Mouse (Mus musculus) liver, embryonic 11.5 days (tissue): ENCODE data around the gene Cox7a2l. TPM values are rescaled to one million over a fixed set of nuclear protein-coding genes. Genes with fewer than 3 reads are reported as not detected.

Experiments
- ATAC-seq: fragments of 200-750 bp; cut with Nextera tagmentation; replicated peaks from 2 replicates; pipeline ENCODE4 v1.8.0; 2017; ENCODE audit warnings: moderate number of reproducible peaks, mild to moderate bottlenecking, moderate TSS enrichment, moderate library complexity; ENCODE audit not compliant: low FRiP score
- DNase-seq: peaks from one replicate; pipeline ENCODE4 v3.0.0-alpha.2; 2017; ENCODE audit warnings: low spot score
- H3K27ac ChIP-seq: fragments of 300-500 bp; sonication (generic); 2 replicates; pipeline ENCODE4 v1.5.1; 2014; ENCODE audit warnings: mild to moderate bottlenecking, low read depth, low read length, control low read depth
- H3K27me3 ChIP-seq: fragments of 300-500 bp; sonication (generic); replicated peaks from 2 replicates; pipeline ENCODE4 v1.6.1; 2014; ENCODE audit warnings: low read length, mixed read lengths; ENCODE audit not compliant: control insufficient read depth, insufficient read depth
- H3K36me3 ChIP-seq: fragments of 300-500 bp; sonication (generic); 2 replicates; pipeline ENCODE4 v1.6.1; 2014; ENCODE audit warnings: mild to moderate bottlenecking, low read length, moderate library complexity, mixed read lengths; ENCODE audit not compliant: control insufficient read depth, insufficient read depth
- H3K4me1 ChIP-seq: fragments of 300-500 bp; sonication (generic); replicated peaks from 2 replicates; pipeline ENCODE4 v1.6.1; 2014; ENCODE audit warnings: low read length, mixed read lengths; ENCODE audit not compliant: control insufficient read depth, insufficient read depth
- H3K4me2 ChIP-seq: fragments of 300-500 bp; sonication (generic); 2 replicates; pipeline ENCODE4 v1.6.1; 2014; ENCODE audit warnings: mild to moderate bottlenecking, control low read depth, moderate library complexity
- H3K4me3 ChIP-seq: fragments of 300-500 bp; sonication (generic); 2 replicates; pipeline ENCODE4 v1.5.1; 2014; ENCODE audit warnings: low read depth, low read length, control low read depth
- H3K9ac ChIP-seq: fragments of 300-500 bp; sonication (generic); 2 replicates; pipeline ENCODE4 v1.6.1; 2014; ENCODE audit warnings: low read depth, low read length, control low read depth
- H3K9me3 ChIP-seq: fragments of 300-500 bp; sonication (generic); 2 replicates; pipeline ENCODE4 v1.6.1; 2016; ENCODE audit warnings: low read length, inconsistent platforms, mixed read lengths; ENCODE audit not compliant: control insufficient read depth
- WGBS: fragments of 180-500 bp; shearing (Covaris S2); extraction: QIAGEN DNeasy Blood & Tissue Kit; methylation state at CpG from one replicate; pipeline ENCODE4 v1.1.7; 2014; 5-methylcytosine and 5-hydroxymethylcytosine counted together
- polyA plus RNA-seq: library from polyadenylated mRNA; unstranded; fragments of >200 nt; fragmentation: Nextera tagmentation; extraction: Ambion mirVana; gene quantifications from 2 replicates; pipeline ENCODE4 v1.2.1, GENCODE M21; 2014

The Cox7a2l gene
- polyA plus RNA-seq, 1 experiment from 2014 or later: 134 TPM

DNA sequence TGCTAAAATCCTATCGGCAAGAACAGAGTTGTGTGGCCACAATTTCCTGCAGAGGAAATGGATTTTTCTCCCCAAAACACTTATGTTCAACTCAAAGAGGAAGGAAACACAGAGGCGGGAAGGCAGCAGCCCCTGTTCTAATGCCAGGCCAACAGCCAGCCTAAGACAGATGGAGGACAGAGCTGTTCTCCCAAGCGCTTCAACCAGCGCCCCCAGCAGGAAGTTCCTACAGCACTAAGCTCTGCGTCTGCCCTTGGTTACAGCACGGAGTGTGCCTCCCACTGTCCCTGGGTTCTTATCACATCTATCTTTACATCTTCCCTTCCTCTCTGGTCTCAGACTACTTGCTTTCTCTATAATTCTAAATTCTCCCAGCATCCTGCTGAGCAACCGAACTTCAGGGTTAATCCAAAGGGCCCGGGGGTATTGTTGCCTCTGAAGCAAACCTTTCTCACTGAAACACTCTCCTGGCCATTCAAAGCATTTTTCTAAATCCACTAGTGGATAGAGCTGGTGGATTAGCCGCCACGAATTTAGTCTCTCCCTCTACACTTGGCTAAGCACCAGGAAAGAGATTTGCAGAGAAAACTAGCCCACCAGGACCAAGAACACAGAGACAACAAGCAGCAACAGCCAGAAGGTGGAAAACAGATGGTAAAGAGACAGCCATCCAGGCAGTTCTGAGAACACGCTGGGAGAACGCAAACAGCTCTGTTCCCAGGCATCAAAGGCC, 31.5 kb upstream of the Cox7a2l start:
- H3K4me3 ChIP-seq: no peak overlapping the region
- no peak for DNase-seq
- H3K9ac ChIP-seq: no peak overlapping the region
- H3K27me3 ChIP-seq: peaks cover 16% of the 10 kb centered on the region
- 30% methylated on average over 12 of the region's 12 CpGs for WGBS
- H3K27ac ChIP-seq: no peak overlapping the region
- H3K4me1 ChIP-seq: peaks cover 5% of the 10 kb centered on the region
- no peaks in the 10 kb centered on the region for H3K36me3 ChIP-seq
- H3K4me2 ChIP-seq: peak overlapping the region; percentile 31; the same call in 1 of the 2 replicates
- peak; percentile 47; the same call in 1 of the 2 replicates for ATAC-seq
- no peaks in the 10 kb centered on the region for H3K9me3 ChIP-seq

DNA sequence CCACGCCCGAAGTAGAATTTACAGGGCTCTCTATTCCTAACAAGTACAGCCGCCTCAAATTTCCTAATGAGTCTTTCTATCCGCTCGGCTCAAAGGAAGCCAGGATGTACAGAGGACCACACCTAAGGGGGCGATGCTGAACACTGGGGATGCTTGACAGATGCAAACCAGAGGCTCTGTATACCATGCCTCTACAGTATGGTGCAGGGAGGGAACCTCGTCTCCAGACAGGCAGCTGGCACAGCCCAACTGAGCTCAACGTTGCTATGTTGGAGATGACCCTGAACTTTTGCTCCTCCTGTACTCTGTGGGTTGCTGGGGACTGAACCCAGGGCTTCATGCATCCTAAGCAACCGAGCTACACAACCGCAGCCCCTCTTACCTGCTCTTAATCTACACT, 30.0 kb upstream of the Cox7a2l start:
- H3K9me3 ChIP-seq: no peaks in the 10 kb centered on the region
- H3K36me3 ChIP-seq: no peaks in the 10 kb centered on the region
- WGBS: 56% methylated on average over 10 of the region's 10 CpGs
- no peak overlapping the region for H3K4me3 ChIP-seq
- no peak for DNase-seq
- no peak for ATAC-seq
- no peak overlapping the region for H3K9ac ChIP-seq
- H3K4me1 ChIP-seq: peaks cover 5% of the 10 kb centered on the region
- H3K27me3 ChIP-seq: peaks cover 16% of the 10 kb centered on the region
- H3K27ac ChIP-seq: no peak overlapping the region
- H3K4me2 ChIP-seq: no peak overlapping the region

DNA sequence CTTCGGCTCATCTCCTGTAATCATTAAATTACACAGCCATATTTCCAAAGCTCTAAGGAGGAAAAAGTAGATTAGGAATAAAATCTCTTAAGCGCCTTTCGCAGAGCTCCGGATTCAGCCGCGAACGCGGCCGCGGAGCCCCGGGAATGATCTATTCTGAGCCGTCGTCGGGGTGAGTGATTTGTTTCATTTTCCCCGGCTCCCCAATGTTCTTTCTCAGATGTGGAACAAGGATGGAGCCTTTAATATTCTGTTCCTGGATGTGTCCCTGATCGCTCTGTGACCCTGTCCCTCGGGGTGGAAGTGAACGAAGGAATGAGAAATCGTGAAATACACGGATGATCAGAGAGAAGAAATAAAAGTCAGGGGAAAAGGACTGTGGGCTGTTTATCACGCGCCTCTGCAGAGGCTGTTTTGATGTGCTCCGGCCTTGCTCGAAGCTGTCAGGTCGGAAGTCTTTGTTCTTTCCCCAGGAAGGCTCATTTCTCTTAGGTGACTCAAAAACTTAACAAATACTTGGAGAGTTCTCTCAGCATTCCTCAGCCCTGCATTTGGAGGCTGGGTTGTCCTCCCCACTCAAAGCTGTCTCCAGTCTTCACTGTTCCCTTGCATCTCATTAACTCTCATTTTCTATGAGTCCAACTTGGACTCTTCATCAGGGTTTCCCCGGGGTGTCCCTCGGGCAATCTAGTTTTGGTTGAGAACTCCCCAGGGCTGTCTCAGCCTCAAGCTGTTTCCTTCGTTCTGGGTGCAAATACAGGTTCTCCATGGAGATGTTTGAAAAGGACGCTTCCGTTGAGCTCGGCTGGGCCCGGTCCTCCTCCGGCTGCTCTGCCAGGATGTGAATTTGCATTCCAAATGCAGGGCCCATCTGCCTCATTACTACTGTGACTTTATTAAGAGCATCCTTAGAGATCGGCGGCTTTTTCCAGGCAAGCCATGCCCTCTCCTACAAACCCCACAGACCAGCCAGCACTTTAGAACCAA, 28.9 kb upstream of the Cox7a2l start:
- Histone ChIP-seq H3K36me3 (no peaks in the 10 kb centered on the region), H3K27me3 (peaks cover 16% of the 10 kb centered on the region), H3K4me3 (peak overlapping the region; percentile 45), H3K4me2 (peak overlapping the region; percentile 65), H3K27ac (no peak overlapping the region), H3K4me1 (peaks cover 5% of the 10 kb centered on the region), H3K9me3 (no peaks in the 10 kb centered on the region), H3K9ac (peak overlapping the region; percentile 48)
- WGBS: 17% methylated on average over 35 of the region's 35 CpGs
- ATAC-seq: no peak
- no peak for DNase-seq

DNA sequence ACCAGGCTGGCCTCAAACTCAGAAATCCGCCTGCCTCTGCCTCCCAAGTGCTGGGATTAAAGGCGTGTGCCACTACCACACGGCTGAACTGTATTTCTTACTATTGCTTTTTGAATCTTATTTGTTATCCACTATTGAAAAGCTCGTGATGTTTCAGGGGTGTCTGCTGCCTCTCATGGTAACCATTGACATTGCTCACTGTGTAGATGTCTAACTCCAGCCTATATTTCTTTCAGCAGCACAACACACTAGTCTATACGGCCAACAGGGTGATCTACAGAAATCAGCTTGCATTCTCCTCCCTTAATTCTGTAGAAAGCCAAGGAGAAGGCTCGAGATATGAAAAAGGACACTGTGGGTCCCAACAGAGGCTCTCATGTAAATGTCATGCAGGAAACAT, 28.1 kb upstream of the Cox7a2l start:
- peaks cover 16% of the 10 kb centered on the region for H3K27me3 ChIP-seq
- H3K9me3 ChIP-seq: no peaks in the 10 kb centered on the region
- no peak for ATAC-seq
- peak overlapping the region; percentile 65 for H3K4me2 ChIP-seq
- 77% methylated on average over 6 of the region's 6 CpGs for WGBS
- no peak for DNase-seq
- H3K4me1 ChIP-seq: peaks cover 5% of the 10 kb centered on the region
- H3K4me3 ChIP-seq: no peak overlapping the region
- no peak overlapping the region for H3K27ac ChIP-seq
- H3K9ac ChIP-seq: no peak overlapping the region
- no peaks in the 10 kb centered on the region for H3K36me3 ChIP-seq

DNA sequence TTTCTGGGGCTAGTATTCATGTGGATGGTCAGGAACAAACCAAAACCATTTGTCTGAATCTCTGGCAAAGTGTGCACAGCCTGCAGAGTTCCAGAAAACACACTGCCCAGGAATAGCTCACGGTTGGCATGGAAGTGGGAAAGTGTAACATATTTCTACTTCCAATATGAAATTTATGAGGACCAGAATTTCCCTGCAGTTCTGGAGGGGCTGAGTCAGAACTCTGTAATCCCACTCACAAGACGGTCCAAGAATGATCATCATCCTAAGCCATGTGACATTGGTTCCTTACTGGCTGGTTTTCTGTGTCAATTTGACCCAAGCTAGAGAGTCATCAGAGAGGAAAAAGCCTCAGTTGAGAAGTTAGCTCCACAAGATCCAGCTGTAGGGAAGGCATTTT, 25.3 kb upstream of the Cox7a2l start:
- Histone ChIP-seq H3K27ac (no peak overlapping the region), H3K9me3 (no peaks in the 10 kb centered on the region), H3K4me3 (no peak overlapping the region), H3K4me2 (no peak overlapping the region), H3K4me1 (peaks cover 5% of the 10 kb centered on the region; the same call in 1 of the 2 replicates), H3K9ac (no peak overlapping the region), H3K27me3 (peaks cover 13% of the 10 kb centered on the region), H3K36me3 (no peaks in the 10 kb centered on the region)
- ATAC-seq (no peak), DNase-seq (no peak)
- WGBS: 80% methylated on average over 2 of the region's 2 CpGs

DNA sequence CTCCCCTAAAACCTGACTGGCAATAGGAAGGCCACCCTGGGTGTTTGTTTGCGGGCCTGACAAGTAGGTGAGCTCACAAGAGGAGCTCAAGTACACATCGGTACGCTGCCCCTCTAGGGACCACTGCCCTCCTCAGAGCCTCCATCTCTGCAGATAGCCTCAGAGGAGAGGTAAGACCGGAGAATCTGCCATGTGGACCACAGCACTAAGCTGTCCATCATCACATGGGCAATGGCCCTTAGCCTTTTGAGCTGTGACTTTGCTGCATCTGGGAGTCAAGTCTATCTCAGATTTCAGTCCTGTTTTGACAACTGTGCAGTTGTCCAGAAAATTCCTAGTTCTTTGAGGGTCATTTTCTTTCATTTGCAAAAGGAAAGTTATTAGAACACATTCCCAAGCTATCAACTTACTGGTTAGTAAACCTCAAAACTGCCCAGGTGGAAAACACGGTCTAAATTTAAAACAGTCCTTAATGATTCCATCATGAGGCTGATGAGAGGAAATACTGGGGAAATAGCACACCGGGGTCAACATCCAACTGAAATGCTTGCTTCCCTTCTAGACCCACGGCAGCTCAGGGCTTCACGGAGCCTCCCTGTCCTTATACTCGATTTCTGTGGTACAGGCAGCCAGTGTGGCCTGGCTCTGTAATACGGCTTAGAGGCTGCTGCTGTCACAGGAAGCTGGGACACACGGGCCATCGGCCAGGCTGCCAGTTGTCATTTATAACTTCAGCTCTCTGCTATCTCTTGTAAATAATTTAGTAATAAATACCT, 22.3 kb upstream of the Cox7a2l start:
- H3K4me2 ChIP-seq: no peak overlapping the region
- no peaks in the 10 kb centered on the region for H3K4me1 ChIP-seq
- no peaks in the 10 kb centered on the region for H3K36me3 ChIP-seq
- no peak overlapping the region for H3K9ac ChIP-seq
- DNase-seq (no peak), ATAC-seq (no peak)
- WGBS: 68% methylated on average over 12 of the region's 12 CpGs
- no peak overlapping the region for H3K27ac ChIP-seq
- H3K27me3 ChIP-seq: no peaks in the 10 kb centered on the region
- H3K9me3 ChIP-seq: no peaks in the 10 kb centered on the region
- H3K4me3 ChIP-seq: no peak overlapping the region

DNA sequence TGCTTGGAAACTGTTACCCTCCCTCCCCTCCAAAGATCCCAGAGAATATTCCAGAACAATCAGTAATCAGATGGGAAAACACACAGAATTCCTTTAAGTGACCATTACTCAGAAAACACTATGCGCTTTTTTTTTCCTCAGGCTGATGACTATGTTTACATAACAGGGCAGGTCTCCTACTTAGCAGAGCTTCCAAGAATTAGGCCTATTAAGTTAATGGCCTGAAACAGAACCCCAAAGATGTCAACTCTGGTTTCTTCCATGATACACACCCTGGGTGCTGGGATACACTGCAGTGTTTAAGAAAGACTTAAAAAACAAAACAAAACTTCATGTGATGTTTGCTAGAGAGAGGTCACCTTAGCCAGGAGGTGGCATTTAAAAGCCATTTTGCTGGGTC, 21.6 kb upstream of the Cox7a2l start:
- H3K9me3 ChIP-seq: no peaks in the 10 kb centered on the region
- no peaks in the 10 kb centered on the region for H3K36me3 ChIP-seq
- H3K27me3 ChIP-seq: no peaks in the 10 kb centered on the region
- H3K4me1 ChIP-seq: no peaks in the 10 kb centered on the region
- DNase-seq: no peak
- H3K4me3 ChIP-seq: no peak overlapping the region
- ATAC-seq: no peak
- WGBS: 80% methylated on average over 1 of the region's 1 CpGs
- no peak overlapping the region for H3K4me2 ChIP-seq
- no peak overlapping the region for H3K9ac ChIP-seq
- H3K27ac ChIP-seq: no peak overlapping the region

DNA sequence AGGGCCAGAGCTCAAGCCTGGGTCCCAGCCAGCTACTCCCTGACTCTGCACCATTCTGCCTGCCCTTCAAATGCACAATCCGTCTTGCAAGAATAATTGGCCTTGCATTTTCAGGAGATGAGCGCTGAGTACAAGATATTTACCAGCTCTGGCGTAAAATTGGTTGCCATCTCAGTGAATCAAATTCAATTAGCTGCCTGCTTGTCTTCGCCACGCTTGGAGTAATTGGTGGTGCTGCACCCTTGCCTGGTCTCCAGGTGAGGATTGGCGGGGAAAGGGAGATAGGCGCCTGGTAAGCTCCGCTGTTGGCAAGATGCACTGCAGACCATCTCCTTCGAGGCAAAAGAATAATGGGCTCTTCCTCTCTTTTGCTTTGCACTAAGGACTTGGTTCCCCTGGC, 21.0 kb upstream of the Cox7a2l start:
- 76% methylated on average over 9 of the region's 9 CpGs for WGBS
- no peak overlapping the region for H3K27ac ChIP-seq
- no peaks in the 10 kb centered on the region for H3K27me3 ChIP-seq
- H3K4me2 ChIP-seq: no peak overlapping the region
- no peaks in the 10 kb centered on the region for H3K4me1 ChIP-seq
- no peak overlapping the region for H3K9ac ChIP-seq
- no peaks in the 10 kb centered on the region for H3K36me3 ChIP-seq
- DNase-seq (no peak), ATAC-seq (no peak)
- no peak overlapping the region for H3K4me3 ChIP-seq
- no peaks in the 10 kb centered on the region for H3K9me3 ChIP-seq
